Mouse (Mus musculus) embryonic fibroblast, embryonic 13.5 days (primary cell): ENCODE data around the gene Rgs9bp.

Experiments used
- CTCF ChIP-seq: IDR thresholded peaks from 2 replicates; pipeline ENCODE4 v1.5.1; 2011; ENCODE audit warnings: mild to moderate bottlenecking, control low read depth, low read length, moderate library complexity, borderline replicate concordance; ENCODE audit not compliant: insufficient read depth
- POLR2A ChIP-seq: IDR thresholded peaks from 2 replicates; pipeline ENCODE4 v1.6.1; 2011; ENCODE audit warnings: low read depth, mild to moderate bottlenecking, control low read depth, low read length, moderate library complexity

GRCm38 (mm10) chr7:35602766-35603165 lies 17.4 kb upstream of the Rgs9bp start:
- TF ChIP-seq CTCF = no peak
- TF ChIP-seq POLR2A = no peak
